Mouse (Mus musculus) frontal cortex, adult 2 months (tissue): ENCODE data around the gene Gtse1. TPM values are rescaled to one million over a fixed set of nuclear protein-coding genes. Genes with fewer than 3 reads are reported as not detected.
"Not testable (repeated sequence)": the region's sequence is repeated elsewhere in the genome, so short reads cannot be mapped to it uniquely, and the experiment has no call there.

Experiments used
- DNase-seq, 2 experiments: peaks; one replicate each; pipeline ENCODE4 v3.0.0; 2022; ENCODE audit warnings: low spot score in 1 of 2; ENCODE audit errors: extremely low spot score in 1 of 2
- polyA plus RNA-seq: library from polyadenylated mRNA; depleted of rRNA; stranded (reverse); fragments of >200 nt; gene quantifications from 2 replicates; pipeline ENCODE4 v1.2.3, GENCODE M21; 2012

Gene Gtse1
- polyA plus RNA-seq, 1 experiment, result 0.78 TPM

DNA sequence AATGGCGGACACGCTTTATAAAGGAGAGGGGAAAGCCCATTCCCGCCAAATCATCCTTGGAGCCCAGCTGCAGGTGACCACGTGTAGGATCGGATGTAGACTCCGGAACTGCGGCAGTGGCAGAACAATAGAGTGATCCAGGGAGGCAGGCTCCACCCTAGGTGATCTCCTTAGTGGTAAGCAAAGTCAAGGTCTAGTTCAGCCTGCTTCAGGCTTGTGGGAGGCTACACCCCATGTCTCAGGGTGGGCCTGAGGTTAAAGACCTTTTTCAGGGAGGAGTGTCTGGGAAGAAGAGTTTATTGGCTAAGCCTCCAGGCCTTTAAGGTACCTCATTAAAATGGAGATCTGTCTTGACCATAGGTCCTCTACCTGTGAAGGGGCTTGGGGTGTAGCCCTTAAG lies 6.4 kb downstream of the Gtse1 start:
- not testable (repeated sequence) for DNase-seq

DNA sequence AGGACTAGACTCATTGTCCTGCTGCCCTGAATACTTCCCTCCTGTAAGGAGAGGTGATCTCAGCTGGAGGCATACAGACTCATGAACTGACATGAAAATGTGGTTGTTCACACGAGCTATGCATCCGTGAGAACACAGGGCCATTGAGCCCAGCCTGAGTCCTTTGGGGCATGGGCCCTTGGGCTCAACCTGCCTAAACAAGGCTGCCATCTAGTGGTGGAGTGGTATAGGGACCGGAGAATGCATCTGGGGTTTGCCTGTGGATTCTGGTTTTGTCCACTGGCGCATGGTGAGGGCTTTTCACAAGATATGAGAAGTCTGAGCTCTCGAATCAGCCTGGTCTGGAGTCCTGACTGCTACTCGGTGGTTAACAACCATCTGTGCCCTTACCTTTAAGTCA lies 8.2 kb downstream of the Gtse1 start:
- DNase-seq, result peak; percentile 55 to 90

DNA sequence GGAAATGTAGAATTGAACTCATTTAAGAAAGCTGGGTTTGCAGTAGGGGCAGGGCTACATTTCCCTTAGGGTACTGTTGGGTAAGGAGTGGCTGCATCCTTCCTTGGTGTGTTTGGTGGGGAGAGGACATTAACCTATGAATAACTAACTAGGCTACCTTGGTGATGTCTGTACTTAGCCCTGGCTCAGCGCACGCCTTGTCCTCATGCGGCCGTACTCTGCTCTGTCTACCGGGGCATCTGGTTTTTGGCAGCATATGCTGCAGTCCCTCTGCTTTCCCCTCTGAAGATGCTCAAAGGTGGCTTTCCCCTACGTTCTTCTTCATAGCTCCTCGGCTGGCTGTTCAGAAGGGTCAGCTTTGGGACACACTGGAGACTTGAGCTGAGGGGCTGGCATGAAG lies 17.8 kb downstream of the Gtse1 start:
- DNase-seq, result no peak

DNA sequence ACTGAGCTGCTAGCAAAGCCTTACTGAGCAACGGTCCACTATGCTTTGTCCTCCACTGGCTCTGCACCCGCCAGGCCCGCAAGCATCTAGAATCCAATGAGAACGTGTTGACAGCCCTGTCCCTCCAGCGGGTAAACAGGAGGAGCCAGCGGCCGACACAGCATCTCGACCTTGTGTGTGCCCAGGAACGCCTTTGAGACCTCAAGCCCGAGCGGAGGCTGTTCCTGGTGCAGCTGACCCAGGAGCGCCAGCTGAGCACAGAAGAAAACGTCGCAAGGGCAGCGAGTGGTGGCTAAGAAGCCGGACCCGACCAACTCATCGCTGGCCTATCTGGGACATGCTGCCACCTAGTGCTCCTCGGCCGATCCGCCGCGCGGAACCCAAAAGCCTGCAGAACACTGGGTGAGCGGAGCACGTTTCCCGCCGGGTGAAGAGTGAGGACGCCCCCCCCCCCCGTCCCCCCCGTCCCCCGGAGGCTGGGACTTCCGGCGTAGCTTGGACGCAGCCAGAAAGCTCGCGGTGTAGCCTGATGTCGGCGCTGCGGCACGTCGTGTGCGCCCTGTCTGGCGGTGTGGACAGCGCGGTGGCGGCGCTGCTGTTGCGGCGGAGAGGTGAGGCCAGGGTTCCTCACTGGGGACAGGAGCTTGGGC lies 19.4 kb downstream of the Gtse1 start, which contains the start of gene Trmu:
Trmu (plus strand) TSS at position 465 of the 650 bp plus-strand sequence.
- DNase-seq, result peak; percentile 87 to 93

DNA sequence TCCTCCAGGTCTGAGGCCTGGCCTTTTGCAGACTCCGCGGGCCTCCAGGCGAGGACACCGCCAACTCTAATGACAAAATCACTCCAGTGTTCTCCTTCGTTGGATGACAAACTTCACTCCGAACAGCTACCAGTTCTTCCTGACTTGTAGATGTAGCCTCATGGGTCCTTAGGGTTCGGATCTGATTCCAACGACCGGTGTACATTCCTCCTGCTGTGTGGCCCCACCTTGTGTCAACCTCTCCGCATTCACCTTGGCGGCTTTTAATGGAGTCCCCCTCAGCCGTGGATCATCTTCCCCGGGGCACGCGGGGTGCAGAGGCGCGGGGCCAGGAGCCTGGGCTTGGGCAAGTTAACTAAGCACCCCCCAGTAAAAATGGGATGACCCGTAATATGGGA lies 20.0 kb downstream of the Gtse1 start:
- DNase-seq, result no peak

DNA sequence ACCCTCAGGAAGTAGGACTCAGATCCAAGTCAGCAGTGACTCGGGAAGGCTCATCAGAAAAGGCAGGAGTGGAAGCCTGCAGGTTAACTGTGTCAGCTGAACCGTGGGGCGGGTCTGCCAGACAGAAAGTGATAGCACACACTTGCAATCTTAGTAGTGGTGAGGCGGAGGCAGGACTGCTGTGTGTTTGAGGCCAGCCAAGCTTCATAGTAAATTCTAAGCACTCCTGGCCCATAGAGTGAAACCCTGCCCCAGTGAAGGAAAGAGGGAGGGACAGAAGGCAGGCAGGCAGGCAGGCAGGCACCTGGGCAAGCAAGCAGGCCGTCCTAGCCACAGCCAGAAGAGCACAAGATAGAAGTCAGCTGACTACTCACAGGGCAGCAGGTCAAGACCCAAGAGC lies 26.1 kb downstream of the Gtse1 start:
- DNase-seq, result no peak

DNA sequence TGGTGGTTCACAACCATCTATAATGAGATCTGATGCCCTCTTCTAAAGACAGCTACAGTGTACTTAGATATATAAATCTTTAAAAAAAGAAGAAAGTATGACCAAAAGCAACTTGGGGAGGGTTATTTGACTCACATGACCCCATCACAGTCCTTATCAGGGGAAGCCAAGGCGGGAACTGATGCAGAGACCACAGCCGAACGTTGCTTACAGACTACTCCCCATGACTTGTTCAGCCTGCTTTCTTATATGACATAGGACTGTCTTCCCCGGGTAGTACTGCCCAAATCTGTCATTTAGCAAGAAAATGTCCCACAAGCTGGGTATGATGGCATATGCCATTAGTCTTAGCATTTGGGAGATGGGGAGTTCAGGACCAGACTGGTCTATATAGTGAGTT lies 29.7 kb downstream of the Gtse1 start:
- no peak for DNase-seq

DNA sequence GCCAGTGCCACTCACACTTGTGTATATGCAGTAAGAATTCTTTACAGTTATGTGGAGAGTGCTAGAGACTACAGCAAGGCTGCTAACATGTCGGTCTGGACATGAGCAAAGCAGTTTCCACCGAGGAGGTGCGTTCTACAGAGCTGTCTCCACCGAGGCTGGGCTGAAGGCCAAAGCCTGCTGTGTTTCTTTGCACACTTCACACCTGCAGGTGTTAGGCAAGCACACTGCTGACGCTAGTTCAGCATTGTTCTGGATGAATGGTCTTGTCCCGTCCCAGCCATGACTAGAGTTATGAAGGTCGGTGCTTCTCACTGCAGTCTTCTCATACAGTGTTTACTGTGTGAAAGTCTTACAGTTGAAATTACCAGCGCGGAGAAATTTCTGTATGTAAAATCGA lies 32.4 kb downstream of the Gtse1 start:
- DNase-seq, result no peak

DNA sequence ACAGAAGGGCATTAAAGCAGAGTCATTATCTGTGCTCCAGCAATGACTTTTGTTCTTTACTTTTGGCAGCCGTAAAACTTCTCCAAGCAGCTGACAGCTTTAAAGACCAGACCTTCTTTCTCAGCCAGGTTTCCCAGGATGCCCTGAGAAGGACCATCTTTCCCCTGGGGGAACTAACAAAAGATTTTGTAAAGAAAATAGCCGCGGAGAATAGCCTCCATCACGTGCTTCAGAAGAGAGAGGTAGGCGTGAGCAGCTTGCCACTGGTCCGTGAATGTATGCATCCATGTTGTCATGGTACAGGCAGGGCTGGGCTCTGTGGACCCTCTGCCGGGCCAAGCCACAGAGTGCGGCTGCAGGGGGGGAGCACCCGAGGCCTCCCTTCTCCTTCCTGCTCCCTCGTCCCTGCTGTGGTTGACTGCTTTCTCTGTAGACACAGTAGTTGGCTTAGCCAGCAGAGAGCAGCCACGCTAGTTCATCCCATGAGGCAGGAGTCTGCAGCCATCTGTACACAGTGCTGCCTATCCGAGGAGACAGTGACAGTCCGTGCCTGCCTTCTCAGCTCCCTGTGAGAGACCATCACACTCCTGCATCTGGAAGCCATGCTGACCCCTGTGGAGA lies 33.1 kb downstream of the Gtse1 start:
- no peak for DNase-seq

DNA sequence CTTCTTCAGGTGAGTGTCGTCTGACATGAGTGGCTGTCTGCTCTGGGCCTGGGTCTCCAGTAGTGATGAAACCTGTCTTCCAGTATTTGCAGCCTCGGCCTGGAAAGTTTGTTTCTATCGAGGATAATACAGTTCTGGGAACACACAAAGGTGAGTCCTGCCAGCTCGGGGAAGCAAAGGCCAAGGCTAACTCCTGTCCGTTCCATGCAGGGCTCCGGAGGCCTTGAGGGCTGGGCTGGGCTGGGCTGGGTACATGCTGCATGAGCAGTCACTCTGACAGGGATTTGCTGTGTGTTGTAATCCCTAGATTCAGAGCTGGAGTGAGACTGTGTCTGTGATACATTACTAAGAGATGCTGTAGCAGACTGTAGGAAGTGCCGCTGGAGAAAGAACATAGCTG lies 34.3 kb downstream of the Gtse1 start:
- DNase-seq, result no peak

DNA sequence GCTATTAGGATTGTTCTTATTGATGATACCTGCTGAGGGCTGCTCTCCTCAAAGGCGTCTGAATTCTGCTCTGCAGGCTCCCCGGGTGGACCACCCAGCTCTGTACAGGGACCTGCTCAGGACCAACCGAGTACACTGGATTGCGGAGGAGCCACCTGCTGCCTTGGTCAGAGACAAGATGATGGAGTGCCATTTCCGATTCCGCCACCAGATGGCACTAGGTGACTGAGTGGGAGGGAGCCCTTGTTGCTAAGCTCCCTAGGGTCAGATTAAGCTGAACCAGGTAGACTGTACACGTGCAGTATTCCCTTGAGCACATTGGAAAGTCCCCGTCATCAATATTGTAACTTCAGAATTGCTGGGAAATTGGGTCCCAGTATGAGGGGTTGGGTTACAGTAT lies 36.7 kb downstream of the Gtse1 start:
- peak; percentile 57 to 96 for DNase-seq

DNA sequence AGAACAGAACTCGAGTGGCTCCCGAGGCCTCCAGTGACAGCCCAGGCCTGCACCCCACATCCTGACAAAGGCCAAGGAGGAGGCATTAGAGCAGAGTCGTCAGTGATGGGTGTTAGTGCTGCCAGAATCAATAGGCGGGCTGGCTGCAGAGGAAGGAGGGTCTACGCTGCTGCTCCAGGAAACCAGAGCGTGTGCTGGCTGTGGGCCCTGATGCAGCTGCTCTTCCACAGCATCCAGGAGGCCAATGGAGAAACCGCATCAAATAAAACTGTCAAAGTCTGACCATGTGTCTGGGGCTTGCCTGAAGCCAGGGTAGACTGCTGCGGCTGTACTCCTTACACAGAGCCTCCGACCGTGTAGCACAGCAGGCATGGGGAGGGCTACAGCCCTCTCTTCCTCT lies 37.6 kb downstream of the Gtse1 start:
- no peak for DNase-seq

DNA sequence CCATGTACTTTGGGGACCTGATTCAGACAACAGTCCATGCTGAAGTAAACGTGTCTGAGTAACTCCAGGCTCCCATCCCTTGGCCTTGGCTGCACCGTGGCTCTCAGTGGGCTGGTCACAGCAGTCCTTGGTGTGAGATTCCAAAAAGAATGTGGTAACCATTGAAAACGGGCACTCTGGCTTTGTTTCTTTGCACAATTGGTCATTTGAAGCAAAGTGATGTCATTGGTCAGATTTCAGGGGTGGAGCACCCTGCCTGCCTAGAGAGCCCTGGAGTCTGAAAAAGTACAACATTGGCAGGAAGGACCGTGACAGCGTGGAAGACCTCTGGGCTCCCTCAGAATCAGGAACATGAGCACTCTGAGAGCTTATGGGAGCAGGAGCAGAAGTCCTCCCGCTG lies 39.9 kb downstream of the Gtse1 start:
- no peak for DNase-seq

DNA sequence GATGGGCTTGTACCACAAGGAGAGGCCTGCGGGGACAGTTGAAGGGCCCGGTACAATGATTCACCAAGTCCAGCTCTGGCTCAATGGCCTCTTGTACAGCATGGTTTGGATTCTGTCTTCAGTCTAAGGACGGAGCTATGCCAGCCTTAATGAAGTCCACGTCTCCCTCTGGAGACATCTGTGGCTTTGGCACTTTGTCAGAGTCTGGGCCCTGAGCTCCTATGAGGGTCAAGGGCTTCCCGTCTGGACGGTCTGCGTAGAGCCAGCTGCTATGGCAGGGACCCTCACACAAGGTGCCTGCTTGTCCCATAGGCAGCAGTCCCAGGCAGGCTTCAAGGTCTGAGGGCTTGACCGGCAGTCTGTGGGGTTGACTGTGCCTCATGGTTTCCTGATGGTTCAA lies 40.8 kb downstream of the Gtse1 start:
- no peak for DNase-seq

DNA sequence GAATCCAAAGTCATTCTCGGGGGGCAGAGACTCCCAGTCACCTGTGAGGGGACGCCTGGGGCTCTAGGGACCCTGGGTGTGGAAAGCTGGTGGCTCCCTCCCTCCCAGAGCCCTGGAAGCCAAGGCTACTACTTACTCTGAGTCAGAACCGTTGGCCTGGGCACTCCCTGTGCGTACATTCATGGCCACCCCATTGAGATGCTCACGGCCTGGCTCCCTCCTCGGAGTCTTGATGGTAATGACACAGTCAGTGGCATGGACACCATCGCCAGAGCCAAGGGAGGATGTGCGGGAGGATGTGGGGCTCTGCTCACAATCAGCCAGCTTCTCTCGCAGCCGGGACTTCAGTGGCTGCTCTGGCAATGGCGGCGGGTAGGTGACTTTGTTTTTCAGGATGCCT lies 41.3 kb downstream of the Gtse1 start:
- DNase-seq, result no peak

DNA sequence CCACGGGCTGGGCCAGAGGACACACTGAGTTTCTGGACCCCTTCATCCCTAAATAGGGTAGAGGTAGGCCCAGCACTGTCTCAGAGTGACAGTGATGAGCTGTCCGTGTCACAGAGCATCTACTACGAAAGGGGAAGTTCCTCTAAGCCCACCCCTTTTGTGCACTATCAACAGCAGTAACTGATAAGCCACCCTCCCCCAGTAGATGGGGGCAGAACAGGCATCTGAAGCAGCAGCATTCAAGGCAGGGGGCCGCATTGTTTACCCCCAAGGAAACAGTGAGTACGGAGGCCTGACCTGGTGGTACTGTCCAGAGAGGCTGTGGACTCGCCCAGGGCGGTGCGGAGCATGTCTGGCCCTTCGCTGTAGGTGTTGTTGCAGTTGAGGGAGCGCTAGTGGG lies 43.0 kb downstream of the Gtse1 start:
- no peak for DNase-seq

DNA sequence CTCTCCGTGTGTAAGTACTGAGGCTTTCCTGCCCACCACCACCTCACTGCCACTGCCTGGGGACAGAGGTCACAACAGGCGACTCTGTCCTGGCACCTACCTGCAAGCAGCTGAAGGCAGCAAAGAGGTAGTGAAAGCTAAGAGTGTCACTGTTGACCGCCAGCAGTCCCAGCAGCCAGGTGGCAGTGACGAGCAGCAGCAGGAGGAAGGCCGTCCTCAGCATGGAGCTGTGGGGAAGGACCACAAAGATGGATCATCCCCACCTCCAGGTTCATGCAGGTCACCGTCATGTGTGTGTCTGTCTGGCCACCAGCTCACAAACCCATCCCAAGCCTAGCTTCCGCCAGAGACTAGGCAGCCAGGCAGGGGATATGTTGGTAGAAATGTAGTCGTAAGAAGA lies 44.3 kb downstream of the Gtse1 start:
- no peak for DNase-seq

DNA sequence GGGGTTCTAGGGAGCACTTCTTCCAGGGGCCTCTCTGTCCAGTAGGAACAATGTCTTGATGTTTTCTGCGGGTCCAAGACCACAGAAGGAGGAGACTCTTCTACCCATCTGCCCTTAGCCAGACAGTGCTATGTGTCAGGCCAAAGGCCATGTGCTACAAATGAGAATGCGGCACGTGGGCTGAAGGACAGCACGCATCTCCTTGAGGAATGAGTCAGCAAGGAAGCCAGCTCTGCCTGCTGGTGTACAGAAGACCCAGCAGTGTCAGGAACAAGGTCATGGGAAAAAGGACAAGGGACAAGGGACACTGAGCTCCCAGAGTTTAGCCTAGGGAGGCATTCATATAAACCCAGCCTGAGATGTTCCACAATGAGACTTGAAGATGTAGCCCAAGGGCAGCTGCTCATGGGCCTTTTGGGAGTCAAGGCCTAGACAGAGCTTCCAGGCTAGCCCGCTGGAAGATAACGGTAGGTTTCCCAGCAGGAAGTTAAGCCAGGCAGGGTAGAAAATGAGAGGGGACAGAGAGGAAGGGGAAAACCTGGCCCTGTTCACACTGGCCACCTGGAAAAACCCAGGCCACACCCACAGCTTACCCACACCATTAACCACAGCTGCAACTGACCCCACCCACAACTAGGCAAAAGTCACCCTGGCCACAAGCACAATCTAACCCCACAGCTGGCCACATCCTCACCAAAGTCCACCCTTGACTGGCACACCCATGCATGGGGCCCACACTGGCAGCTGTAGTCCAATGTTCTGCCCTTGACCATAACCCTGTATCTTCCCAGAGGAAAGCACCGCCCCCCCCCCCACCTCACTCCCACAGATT lies 49.3 kb downstream of the Gtse1 start:
- DNase-seq, result no peak

DNA sequence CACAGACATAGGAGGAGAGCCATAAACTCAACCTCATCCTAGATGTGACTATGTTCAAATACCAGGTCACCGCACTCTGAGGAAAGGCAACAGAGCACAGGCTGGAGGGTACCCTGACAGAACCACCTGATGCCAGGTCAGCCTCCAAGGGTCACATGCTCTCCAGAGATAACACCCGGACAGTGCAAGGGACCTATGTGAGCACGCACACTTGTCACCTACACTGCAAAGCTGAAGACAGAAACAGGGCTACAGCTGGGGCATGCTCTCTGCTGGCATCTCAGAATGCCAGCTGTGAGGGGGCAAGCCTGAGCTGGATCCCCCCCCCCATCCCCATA lies 49.9 kb downstream of the Gtse1 start:
- DNase-seq, result no peak

DNA sequence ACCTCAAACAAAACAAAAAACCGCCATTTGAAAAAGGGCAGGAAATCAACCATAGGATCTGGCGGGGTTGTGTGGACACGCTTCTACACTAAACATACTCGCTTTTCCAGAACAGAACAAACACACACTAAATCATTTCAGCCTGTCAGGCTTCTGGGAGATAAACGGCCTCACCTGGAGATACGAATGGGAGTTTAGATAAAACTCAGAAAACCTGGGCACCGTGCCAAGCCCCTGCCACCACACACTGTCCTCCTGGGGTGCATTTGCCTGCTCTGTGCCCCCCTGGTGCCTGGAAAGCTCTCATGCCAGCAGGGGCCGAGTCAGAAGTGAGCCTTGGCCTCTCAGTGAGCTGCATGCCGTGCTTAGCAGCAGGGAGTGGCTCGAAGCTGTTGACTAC lies 50.4 kb downstream of the Gtse1 start:
- no peak for DNase-seq

DNA sequence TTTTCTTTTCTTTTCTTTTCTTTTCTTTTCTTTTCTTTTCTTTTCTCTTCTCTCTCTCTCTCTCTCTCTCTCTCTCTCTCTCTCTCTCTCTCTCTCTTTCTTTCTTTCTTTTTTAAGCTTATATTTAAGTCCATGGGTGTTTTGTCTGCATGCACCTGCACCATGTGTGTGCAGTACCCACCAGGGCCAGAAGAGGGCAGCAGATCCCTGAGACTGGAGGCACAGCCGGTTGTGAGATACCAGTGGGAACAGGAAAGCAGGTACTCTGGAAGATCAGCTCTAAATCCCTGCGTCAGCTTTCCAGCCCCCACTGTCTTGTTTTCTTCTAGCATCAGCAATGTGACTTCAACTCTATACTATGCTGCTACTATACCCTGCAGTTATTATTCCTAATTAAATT lies 54.1 kb downstream of the Gtse1 start:
- DNase-seq, result peak in 1 of 2 experiments; percentile 57
